Mouse (Mus musculus) bone marrow macrophage, adult 2 months (primary cell): Measurements from ENCODE around the gene Vac14.

Experiments
- CTCF ChIP-seq: IDR thresholded peaks from 2 replicates; pipeline ENCODE4 v1.5.1; 2012; ENCODE audit warnings: low read depth, mild to moderate bottlenecking, low read length, moderate library complexity
- POLR2A ChIP-seq: IDR thresholded peaks from 2 replicates; pipeline ENCODE4 v1.6.1; 2012; ENCODE audit warnings: mild to moderate bottlenecking, low read depth, low read length, borderline replicate concordance

GRCm38 (mm10) chr8:110718209-110718968, 100.0 kb downstream of the Vac14 start:
- TF ChIP-seq CTCF (no peak), POLR2A (no peak)
